Mouse (Mus musculus) megakaryocyte-erythroid progenitor cell, adult 5-6 weeks (primary cell): ENCODE measurements around the gene Tbc1d32. TPM values are rescaled to one million over a fixed set of nuclear protein-coding genes. Genes with fewer than 3 reads are reported as not detected.
A peak's percentile ranks its signal among the peaks of the same experiment; 100 is the strongest.

Experiments
- ATAC-seq: replicated peaks from 2 replicates; pipeline ENCODE4 v1.8.0; 2016; ENCODE audit warnings: mild to moderate bottlenecking, inconsistent platforms; ENCODE audit not compliant: severe bottlenecking, poor library complexity, low FRiP score, low TSS enrichment
- total RNA-seq, 2 experiments: library from RNA; stranded (forward) in 1 of 2; stranded (reverse) in 1 of 2; fragments of 200-1000, 215-1000 nt in 1 of 2; fragments of >200 nt in 1 of 2; fragmentation: Nextera tagmentation in 1 of 2; gene quantifications; 2 replicates each; pipeline ENCODE4 v1.2.3; 2014 to 2017

The Tbc1d32 gene
- total RNA-seq, 2 experiments from 2014 or later = 1.2 to 1.9 TPM

- peak; percentile 26 for ATAC-seq
These were observed 112.8 kb downstream of the Tbc1d32 start for GRCm38 (mm10) chr10:56115636-56116180.

GRCm38 (mm10) chr10:56114951-56115635, 113.4 kb downstream of the Tbc1d32 start:
- peak; percentile 96 for ATAC-seq

- ATAC-seq = peak; percentile 36
These were observed 121.5 kb downstream of the Tbc1d32 start for GRCm38 (mm10) chr10:56106996-56107334.

GRCm38 (mm10) chr10:56106333-56106995, 122.0 kb downstream of the Tbc1d32 start, which contains the start of gene Msl3l2:
TSS of gene Msl3l2 (plus strand) at chr10:56106917.
- ATAC-seq = peak; percentile 99

GRCm38 (mm10) chr10:56099641-56100310, 128.7 kb downstream of the Tbc1d32 start:
- ATAC-seq = no peak

- no peak for ATAC-seq
These were observed 129.4 kb downstream of the Tbc1d32 start for GRCm38 (mm10) chr10:56099126-56099525.

GRCm38 (mm10) chr10:56096757-56097156, 131.7 kb downstream of the Tbc1d32 start:
- ATAC-seq = no peak

GRCm38 (mm10) chr10:56094586-56094985, 133.9 kb downstream of the Tbc1d32 start:
- ATAC-seq = no peak

GRCm38 (mm10) chr10:56089714-56090113, 138.8 kb downstream of the Tbc1d32 start:
- no peak for ATAC-seq

GRCm38 (mm10) chr10:56062746-56063145, 165.7 kb downstream of the Tbc1d32 start:
- no peak for ATAC-seq

GRCm38 (mm10) chr10:56061238-56061830, 167.2 kb downstream of the Tbc1d32 start:
- ATAC-seq = no peak

GRCm38 (mm10) chr10:56058979-56059422, 169.5 kb downstream of the Tbc1d32 start:
- no peak for ATAC-seq

GRCm38 (mm10) chr10:56025400-56025799, 203.1 kb downstream of the Tbc1d32 start:
- no peak for ATAC-seq

GRCm38 (mm10) chr10:56024579-56024978, 203.9 kb downstream of the Tbc1d32 start:
- no peak for ATAC-seq

GRCm38 (mm10) chr10:55979898-55980521, 248.5 kb downstream of the Tbc1d32 start:
- ATAC-seq = peak; percentile 84

GRCm38 (mm10) chr10:55978001-55978400, 250.5 kb downstream of the Tbc1d32 start:
- no peak for ATAC-seq
